Mouse (Mus musculus): Measurements from ENCODE around the gene Hamp. TPM values are rescaled to one million over a fixed set of nuclear protein-coding genes. Genes with fewer than 3 reads are reported as not detected.
"Not testable (repeated sequence)": the region's sequence is repeated elsewhere in the genome, so short reads cannot be mapped to it uniquely, and the experiment has no call there.

The Hamp gene
- polyA plus RNA-seq, 1 experiment from 2014 or later = not detected

DNA sequence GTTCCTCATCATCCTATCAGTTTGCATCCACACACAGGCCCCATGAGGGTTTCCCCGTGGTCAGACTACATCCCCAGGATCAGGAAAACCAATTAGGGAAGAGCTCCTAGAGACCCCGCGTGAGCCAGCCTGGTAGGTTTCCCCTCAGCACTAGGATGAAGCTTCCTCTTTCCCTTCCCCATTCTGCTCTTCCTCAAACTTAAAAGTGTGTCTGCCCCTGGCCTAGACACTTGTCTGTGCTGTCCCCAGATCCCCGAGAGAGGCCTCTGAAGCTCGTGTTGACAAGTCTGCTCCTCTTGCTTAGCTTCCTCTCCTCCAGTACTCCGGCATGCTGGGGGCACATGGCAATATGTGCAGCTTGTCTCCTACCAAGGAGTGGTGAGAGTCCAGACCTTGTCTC, 9.6 kb upstream of the Hamp start:
- no peaks in the 10 kb centered on the region for H3K9me3 ChIP-seq (replicated peaks)
- WGBS = 90% methylated on average over 6 of the region's 6 CpGs

DNA sequence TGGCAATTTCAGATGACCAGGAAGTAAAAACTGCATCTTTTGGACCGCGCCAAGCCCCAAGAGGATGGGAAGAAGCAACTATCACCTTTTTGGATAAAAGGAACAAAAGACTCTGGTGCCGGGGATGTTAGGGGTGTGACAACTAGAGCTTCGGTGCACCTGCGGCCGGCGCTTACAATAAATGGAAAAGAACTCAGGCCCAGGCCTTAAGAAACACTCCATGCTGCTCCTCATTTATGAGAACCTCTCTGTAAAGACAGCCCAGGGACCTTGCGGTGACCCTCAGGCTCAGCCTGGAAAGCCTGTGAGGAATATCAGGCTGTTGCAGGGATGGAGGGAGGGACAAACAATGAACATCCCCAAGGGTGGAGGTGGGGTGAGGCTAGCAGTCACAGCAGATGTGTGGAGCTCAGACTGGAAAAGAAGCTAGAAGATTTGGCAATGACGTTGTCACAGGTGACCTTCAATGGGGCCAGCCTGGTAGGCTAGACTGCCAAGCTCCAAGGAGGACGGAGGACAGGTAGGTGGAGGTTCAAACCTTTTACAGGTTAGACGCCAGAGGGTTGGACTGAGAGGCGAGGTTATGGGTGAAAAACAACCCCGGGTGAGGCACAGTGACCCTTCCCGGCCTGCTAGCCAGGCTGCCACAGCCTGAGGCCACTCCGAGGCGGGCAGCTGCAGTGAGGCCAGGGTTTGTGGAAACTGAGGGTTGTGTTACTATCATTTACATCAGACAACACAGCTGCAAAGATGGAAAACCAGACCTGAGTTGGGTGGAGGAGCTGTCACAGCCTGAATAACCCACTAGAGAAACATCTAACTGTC, 8.8 kb upstream of the Hamp start:
- H3K4me1 ChIP-seq = peaks cover 9% of the 10 kb centered on the region
- no peaks in the 10 kb centered on the region for H3K27me3 ChIP-seq (ENCODE audit: low read depth, poor library complexity, severe bottlenecking)
- no peak overlapping the region for H3K27ac ChIP-seq
- H3K36me3 ChIP-seq = peaks cover 71% of the 10 kb centered on the region
- no peak for DNase-seq (ENCODE audit: low spot score)
- no peaks in the 10 kb centered on the region for H3K9me3 ChIP-seq (replicated peaks)
- H3K4me3 ChIP-seq = no peak overlapping the region
- 95% methylated on average over 16 of the region's 16 CpGs for WGBS

More for the DNA sequence above, 9.6 kb upstream of the Hamp start:
- H3K4me3 ChIP-seq = no peak overlapping the region
- H3K36me3 ChIP-seq = peaks cover 72% of the 10 kb centered on the region
- no peak for DNase-seq (ENCODE audit: low spot score)
- no peaks in the 10 kb centered on the region for H3K27me3 ChIP-seq (ENCODE audit: low read depth, poor library complexity, severe bottlenecking)
- peaks cover 17% of the 10 kb centered on the region for H3K4me1 ChIP-seq
- H3K27ac ChIP-seq = no peak overlapping the region

DNA sequence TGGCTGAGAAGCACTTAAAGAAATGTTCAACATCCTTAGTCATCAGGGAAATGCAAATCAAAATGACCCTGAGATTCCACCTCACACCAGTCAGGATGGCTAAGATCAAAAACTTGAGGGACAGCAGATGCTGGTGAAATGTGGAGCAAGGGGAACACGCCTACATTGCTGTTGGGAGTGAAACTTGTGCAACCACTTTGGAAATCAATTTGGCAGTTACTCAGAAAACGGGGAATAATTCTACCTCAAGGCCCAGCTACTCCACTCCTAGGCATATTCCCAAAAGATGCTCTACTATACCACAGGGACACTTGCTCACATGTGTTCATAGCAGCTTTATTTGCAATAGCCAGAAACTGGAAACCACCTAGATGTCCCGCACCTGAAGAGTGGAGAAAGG, 6.1 kb upstream of the Hamp start:
- H3K9me3 ChIP-seq (replicated peaks); H3K4me3 ChIP-seq; DNase-seq (ENCODE audit: low spot score); H3K27ac ChIP-seq; H3K27me3 ChIP-seq (ENCODE audit: low read depth, poor library complexity, severe bottlenecking); H3K4me1 ChIP-seq: not testable (repeated sequence)
- H3K36me3 ChIP-seq = peaks cover 85% of the 10 kb centered on the region
- WGBS = 91% methylated on average over 3 of the region's 3 CpGs

DNA sequence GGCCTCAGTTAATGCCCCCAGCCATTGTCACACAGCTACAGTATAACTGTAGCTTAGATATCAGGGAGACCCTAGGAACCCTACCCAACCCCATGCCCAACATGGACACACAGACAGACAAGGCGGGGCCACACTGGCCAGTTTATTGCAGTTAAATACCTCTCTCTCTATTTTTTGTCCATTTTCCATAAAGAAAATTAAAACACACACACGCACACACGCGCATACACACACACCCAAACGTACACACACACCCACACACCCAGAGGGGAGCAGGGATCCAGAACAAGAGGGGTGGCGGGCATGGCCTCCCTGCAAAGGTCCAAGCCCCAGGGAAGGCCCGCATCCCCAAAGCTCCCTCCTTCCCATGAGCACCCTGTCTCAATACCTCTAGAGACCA, 2.0 kb upstream of the Hamp start:
- WGBS = 94% methylated on average over 7 of the region's 7 CpGs
- Histone ChIP-seq H3K4me1 (no peaks in the 10 kb centered on the region), H3K27me3 (ENCODE audit: low read depth, poor library complexity, severe bottlenecking) (no peaks in the 10 kb centered on the region), H3K9me3 (replicated peaks) (no peaks in the 10 kb centered on the region), H3K36me3 (peaks cover 45% of the 10 kb centered on the region), H3K4me3 (no peak overlapping the region), H3K27ac (no peak overlapping the region)
- no peak for DNase-seq (ENCODE audit: low spot score)

DNA sequence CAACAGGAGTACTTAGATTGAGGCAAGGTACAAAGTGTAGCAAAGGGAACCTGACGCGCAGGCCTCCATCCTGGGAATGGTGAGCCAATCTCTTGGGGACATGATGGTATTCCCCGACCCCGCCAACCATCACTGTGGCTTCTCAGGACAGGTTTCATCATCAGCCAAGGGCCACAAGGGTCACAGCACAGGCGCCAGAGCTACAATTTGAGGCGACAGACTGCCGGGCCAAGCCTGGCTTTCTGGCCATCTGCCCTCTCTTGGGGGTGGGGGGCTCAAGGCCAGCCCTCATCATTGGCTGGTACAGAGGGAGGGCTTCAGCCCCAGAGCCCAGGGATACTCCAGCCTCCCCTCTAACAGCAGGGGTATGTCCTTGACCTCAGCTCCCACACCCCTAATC, 1.6 kb upstream of the Hamp start:
- WGBS = 94% methylated on average over 7 of the region's 7 CpGs
- not testable (repeated sequence) for DNase-seq (ENCODE audit: low spot score); H3K27ac ChIP-seq; H3K27me3 ChIP-seq (ENCODE audit: low read depth, poor library complexity, severe bottlenecking); H3K9me3 ChIP-seq (replicated peaks); H3K4me1 ChIP-seq; H3K4me3 ChIP-seq
- H3K36me3 ChIP-seq = peaks cover 41% of the 10 kb centered on the region

DNA sequence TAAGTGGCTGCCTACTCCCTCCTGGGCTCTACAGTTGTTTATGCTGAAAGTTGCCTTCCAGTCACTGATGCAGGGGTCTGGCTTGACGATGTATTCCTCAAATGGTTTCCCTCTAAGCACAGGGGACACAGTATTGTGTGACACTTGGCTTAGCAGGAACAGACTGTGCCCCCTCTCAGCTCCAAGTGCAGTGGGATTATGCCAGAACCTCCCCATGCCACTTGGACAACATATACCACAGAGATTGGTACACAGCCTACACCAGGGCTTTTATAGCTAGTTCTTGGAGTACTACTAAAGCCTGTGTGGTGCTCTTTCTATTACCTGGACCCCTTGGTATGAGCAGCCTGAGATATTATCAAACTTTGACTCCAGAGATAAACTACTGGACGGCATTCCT, 874 bp upstream of the Hamp start:
- WGBS = 77% methylated on average over 2 of the region's 2 CpGs
- peaks cover 34% of the 10 kb centered on the region for H3K36me3 ChIP-seq
- not testable (repeated sequence) for H3K4me1 ChIP-seq; DNase-seq (ENCODE audit: low spot score); H3K27me3 ChIP-seq (ENCODE audit: low read depth, poor library complexity, severe bottlenecking); H3K27ac ChIP-seq; H3K4me3 ChIP-seq; H3K9me3 ChIP-seq (replicated peaks)

DNA sequence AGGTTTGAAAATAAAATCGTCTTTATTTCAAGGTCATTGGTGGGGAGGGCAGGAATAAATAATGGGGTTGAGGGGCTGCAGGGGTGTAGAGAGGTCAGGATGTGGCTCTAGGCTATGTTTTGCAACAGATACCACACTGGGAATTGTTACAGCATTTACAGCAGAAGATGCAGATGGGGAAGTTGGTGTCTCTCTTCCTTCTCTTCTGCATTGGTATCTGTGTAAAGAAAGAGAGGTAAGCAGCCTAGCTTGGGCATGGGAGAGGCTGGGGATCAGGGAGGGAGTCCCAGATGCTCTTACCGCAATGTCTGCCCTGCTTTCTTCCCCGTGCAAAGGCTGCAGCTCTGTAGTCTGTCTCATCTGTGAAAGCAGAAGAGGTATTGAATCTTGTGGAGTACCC, 1.5 kb downstream of the Hamp start:
- H3K4me3 ChIP-seq; DNase-seq (ENCODE audit: low spot score): not testable (repeated sequence)
- 48% methylated on average over 3 of the region's 3 CpGs for WGBS

DNA sequence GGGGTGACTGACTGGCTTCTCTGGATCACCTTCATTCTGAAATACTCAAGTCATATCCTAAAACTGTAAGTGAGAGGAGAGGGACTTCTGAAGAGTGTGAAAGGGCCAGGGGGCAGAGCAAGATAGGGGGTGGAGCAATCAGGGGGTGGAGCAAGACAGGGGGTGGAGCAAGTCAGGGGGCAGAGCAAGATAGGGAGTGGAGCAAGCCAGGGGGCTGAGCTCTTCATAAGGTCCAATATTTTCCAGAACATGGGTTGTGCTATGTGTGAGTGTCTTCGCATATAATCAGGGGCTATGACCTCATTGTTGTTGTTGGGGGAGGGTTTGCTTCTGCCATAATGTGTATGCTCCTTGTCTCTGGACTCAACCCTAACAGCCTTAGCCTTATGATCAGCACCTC, 3.8 kb downstream of the Hamp start:
- H3K36me3 ChIP-seq; H3K27ac ChIP-seq; H3K4me3 ChIP-seq; H3K4me1 ChIP-seq; H3K27me3 ChIP-seq (ENCODE audit: low read depth, poor library complexity, severe bottlenecking); H3K9me3 ChIP-seq (replicated peaks); DNase-seq (ENCODE audit: low spot score): not testable (repeated sequence)
- WGBS = 74% methylated on average over 1 of the region's 1 CpGs

More for the DNA sequence above, 1.5 kb downstream of the Hamp start:
- H3K36me3 ChIP-seq = peaks cover 17% of the 10 kb centered on the region
- not testable (repeated sequence) for H3K4me1 ChIP-seq; H3K27me3 ChIP-seq (ENCODE audit: low read depth, poor library complexity, severe bottlenecking); H3K27ac ChIP-seq; H3K9me3 ChIP-seq (replicated peaks)

DNA sequence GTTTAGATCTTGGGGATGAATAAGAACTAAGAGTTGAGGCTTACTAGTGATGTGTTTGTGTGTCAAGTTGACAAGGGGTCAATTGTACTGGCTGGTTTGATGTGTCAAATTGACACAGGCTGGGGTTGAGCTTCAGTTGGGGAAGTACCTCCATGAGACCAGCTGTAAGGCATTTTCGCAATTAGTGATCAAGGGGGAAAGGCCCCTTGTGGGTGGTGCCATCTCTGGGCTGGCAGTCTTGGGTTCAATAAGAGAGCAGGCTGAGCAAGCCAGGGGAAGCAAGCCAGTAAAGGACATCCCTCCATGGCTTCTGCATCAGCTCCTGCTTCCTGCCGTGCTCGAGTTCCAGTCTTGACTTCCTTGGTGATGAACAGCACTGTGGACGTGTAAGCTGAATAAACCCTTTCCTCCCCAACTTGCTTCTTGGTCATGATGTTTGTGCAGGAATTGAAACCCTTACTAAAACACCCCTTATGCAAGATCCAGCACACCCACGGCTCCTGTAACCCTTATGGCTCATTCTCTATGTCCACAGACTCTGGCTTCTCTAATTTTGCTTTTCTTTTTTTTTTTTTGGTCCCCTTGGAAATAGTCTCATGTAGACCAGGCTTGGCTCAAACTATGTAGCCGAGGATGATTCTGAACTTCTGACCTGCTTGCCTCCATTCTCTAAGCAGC, 8.3 kb downstream of the Hamp start:
- H3K27me3 ChIP-seq (ENCODE audit: low read depth, poor library complexity, severe bottlenecking); H3K27ac ChIP-seq; H3K4me1 ChIP-seq; H3K36me3 ChIP-seq; H3K4me3 ChIP-seq; DNase-seq (ENCODE audit: low spot score); H3K9me3 ChIP-seq (replicated peaks): not testable (repeated sequence)
- 84% methylated on average over 6 of the region's 6 CpGs for WGBS

DNA sequence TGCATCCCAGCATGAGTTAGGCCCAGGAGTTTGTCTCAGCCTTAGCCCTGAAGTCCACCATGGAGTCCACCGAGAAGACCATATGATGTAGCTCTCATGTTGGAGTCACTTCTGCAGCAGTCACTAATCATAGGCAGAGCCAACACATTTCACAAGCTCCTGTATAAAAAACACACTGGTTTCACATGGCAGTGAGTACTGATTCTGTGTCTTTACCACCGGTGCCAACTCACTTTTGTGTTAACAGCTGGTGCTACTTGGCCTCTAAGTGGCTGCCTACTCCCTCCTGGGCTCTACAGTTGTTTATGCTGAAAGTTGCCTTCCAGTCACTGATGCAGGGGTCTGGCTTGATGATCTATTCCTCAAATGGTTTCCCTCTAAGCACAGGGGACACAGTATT, 19.3 kb downstream of the Hamp start, which contains the start of gene Hamp2:
Hamp2 (minus strand) TSS at position 101 of the 400 bp plus-strand sequence.
- not testable (repeated sequence) for H3K36me3 ChIP-seq; H3K4me1 ChIP-seq; H3K9me3 ChIP-seq (replicated peaks); H3K27ac ChIP-seq; H3K27me3 ChIP-seq (ENCODE audit: low read depth, poor library complexity, severe bottlenecking); H3K4me3 ChIP-seq; DNase-seq (ENCODE audit: low spot score)
- WGBS = 80% methylated on average over 2 of the region's 2 CpGs

DNA sequence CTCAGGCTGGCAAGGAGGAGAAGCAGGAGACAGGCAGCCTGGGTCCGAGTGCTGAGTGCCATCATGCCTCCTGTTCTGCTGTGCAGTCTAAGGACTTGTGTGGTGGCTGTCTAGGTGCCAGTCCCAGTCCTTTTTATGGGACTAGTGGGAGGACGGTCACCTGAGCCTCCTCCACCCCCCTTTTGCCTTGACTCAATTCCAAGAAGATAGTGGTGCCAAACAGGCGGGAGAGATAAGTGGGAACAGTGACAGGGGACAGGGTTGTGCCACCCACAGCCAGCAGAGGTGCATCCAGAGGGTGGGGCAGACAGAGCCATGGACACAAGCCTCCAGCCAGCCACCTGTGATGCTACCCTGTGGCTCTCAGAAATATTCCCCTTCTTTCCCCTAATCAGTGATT, 19.8 kb downstream of the Hamp start:
- no peaks in the 10 kb centered on the region for H3K27me3 ChIP-seq (ENCODE audit: low read depth, poor library complexity, severe bottlenecking)
- H3K27ac ChIP-seq = no peak overlapping the region
- no peaks in the 10 kb centered on the region for H3K36me3 ChIP-seq
- DNase-seq (ENCODE audit: low spot score) = no peak
- WGBS = 65% methylated on average over 3 of the region's 3 CpGs
- no peaks in the 10 kb centered on the region for H3K9me3 ChIP-seq (replicated peaks)
- no peaks in the 10 kb centered on the region for H3K4me1 ChIP-seq
- H3K4me3 ChIP-seq = no peak overlapping the region

DNA sequence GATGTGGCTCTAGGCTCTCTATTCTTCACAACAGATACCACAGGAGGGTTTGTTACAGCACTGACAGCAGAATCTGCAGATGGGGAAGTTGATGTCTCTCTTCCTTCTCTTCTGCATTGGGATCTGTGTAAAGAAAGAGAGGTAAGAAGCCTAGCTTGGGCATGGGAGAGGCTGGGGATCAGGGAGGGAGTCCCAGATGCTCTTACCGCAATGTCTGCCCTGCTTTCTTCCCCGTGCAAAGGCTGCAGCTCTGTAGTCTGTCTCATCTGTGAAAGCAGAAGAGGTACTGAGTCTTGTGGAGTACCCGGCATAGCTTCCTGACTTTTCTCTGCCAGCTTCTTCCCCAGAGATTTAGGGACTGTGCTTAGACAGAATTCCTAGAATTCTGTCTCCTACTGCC, 21.3 kb downstream of the Hamp start:
- H3K9me3 ChIP-seq (replicated peaks); DNase-seq (ENCODE audit: low spot score); H3K27me3 ChIP-seq (ENCODE audit: low read depth, poor library complexity, severe bottlenecking); H3K4me3 ChIP-seq; H3K27ac ChIP-seq; H3K4me1 ChIP-seq; H3K36me3 ChIP-seq: not testable (repeated sequence)
- WGBS = 65% methylated on average over 3 of the region's 3 CpGs

DNA sequence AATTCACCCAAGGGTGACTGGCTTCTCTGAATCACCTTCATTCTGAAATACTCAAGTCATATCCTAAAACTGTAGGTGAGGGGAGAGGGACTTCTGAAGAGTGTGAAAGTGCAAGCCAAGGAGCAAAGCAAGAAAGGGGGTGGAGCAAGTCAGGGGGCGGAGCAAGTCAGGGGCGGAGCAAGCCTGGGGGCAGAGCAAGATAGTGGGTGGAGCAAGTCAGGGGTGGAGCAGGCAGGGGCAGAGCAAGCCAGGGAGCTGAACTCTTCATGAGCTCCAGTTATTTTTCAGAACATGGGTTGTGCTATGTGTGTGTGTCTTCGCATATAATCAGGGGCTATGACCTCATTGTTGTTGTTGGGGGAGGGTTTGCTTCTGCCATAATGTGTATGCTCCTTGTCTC, 23.6 kb downstream of the Hamp start:
- peaks cover 6% of the 10 kb centered on the region; the same call in 1 of the 2 replicates for H3K4me1 ChIP-seq
- H3K27ac ChIP-seq = no peak overlapping the region
- no peak overlapping the region for H3K4me3 ChIP-seq
- WGBS = 71% methylated on average over 3 of the region's 3 CpGs
- no peaks in the 10 kb centered on the region for H3K36me3 ChIP-seq
- no peak for DNase-seq (ENCODE audit: low spot score)
- no peaks in the 10 kb centered on the region for H3K27me3 ChIP-seq (ENCODE audit: low read depth, poor library complexity, severe bottlenecking)
- H3K9me3 ChIP-seq (replicated peaks) = no peaks in the 10 kb centered on the region

All from limb, embryonic 10.5 days (tissue).